Mouse (Mus musculus): ENCODE results near the gene Tnni1. TPM values are rescaled to one million over a fixed set of nuclear protein-coding genes. Genes with fewer than 3 reads are reported as not detected.
A peak's percentile ranks its signal among the peaks of the same experiment; 100 is the strongest.

Gene Tnni1
- total and polyA plus RNA-seq, 2 experiments from 2014 or later, result 4,392 to 4,592 TPM

DNA sequence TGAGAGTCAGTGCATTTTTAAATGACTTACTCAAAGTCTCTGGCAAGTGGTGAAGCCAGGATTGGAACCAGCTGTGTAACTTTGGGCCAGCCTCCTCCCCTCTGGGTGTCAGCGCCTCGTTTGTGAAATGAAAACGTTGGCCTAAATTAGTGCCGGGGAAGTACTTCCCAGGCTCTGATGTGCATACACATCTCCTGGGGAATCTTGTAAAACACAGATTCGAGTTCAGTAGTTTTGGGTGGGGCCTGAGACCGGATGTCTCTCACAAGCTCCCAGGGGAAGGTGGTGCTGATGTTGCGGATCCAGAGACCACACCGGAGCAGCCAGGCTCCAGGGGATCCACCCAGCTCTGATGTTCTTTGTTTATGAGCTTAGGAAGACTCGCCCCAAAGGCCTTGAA lies 23.9 kb upstream of the Tnni1 start:
- Histone ChIP-seq H3K9ac (replicated peaks; ENCODE audit: low read depth, low read length) (no peak overlapping the region), H3K27me3 (ENCODE audit: control insufficient read depth, insufficient read depth, low read length) (no peaks in the 10 kb centered on the region), H3K4me1 (ENCODE audit: control insufficient read depth, insufficient read depth) (peaks cover 8% of the 10 kb centered on the region; the same call in 1 of the 2 replicates), H3K4me3 (ENCODE audit: low read depth, low read length) (no peak overlapping the region), H3K36me3 (replicated peaks; ENCODE audit: control insufficient read depth, insufficient read depth, low read length) (peaks cover 21% of the 10 kb centered on the region), H3K27ac (ENCODE audit: low read depth) (no peak overlapping the region; the same call in 1 of the 2 replicates), H3K9me3 (replicated peaks; ENCODE audit: control insufficient read depth, low read length) (no peaks in the 10 kb centered on the region), H3K4me2 (ENCODE audit: low read depth, low read length) (no peak overlapping the region)
- 40% methylated on average over 9 of the region's 9 CpGs for WGBS
- TF ChIP-seq CTCF (IDR thresholded peaks at IDR 0.05; ENCODE audit: low read depth) (no peak), EP300 (IDR thresholded peaks at IDR 0.05; ENCODE audit: low read depth) (no peak)
- DNase-seq (ENCODE audit: low spot score), result no peak
- peak; percentile 19; the same call in 1 of the 2 replicates for ATAC-seq (ENCODE audit: insufficient read depth, low read depth)

DNA sequence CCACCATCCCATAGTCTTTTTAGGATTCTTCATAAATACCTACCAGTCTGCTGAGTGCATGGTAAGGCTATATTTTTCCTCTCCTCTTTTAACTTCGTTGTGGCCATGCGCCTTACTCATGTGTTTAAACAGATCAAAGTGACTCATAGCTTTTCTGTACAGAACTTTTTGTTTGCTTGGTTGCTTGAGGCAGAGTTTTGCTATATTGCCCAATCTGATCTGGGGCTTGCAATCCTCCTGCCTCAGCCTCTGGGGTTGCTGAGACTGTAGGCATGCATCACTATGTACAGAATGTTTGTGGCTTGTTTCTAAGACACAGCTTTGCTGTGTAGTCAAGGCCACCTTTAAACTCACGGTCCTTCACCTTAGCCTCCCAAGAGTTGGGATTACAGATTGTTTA lies 23.3 kb upstream of the Tnni1 start:
- Histone ChIP-seq H3K4me3 (ENCODE audit: low read depth, low read length) (no peak overlapping the region), H3K27ac (ENCODE audit: low read depth) (no peak overlapping the region; the same call in 1 of the 2 replicates), H3K4me2 (ENCODE audit: low read depth, low read length) (no peak overlapping the region), H3K4me1 (ENCODE audit: control insufficient read depth, insufficient read depth) (peaks cover 8% of the 10 kb centered on the region; the same call in 1 of the 2 replicates), H3K9me3 (replicated peaks; ENCODE audit: control insufficient read depth, low read length) (no peaks in the 10 kb centered on the region), H3K27me3 (ENCODE audit: control insufficient read depth, insufficient read depth, low read length) (no peaks in the 10 kb centered on the region), H3K36me3 (replicated peaks; ENCODE audit: control insufficient read depth, insufficient read depth, low read length) (peaks cover 15% of the 10 kb centered on the region), H3K9ac (replicated peaks; ENCODE audit: low read depth, low read length) (no peak overlapping the region)
- 82% methylated on average over 3 of the region's 3 CpGs for WGBS
- TF ChIP-seq EP300 (IDR thresholded peaks at IDR 0.05; ENCODE audit: low read depth) (no peak), CTCF (IDR thresholded peaks at IDR 0.05; ENCODE audit: low read depth) (no peak)
- ATAC-seq (ENCODE audit: insufficient read depth, low read depth) (no peak), DNase-seq (ENCODE audit: low spot score) (no peak)

DNA sequence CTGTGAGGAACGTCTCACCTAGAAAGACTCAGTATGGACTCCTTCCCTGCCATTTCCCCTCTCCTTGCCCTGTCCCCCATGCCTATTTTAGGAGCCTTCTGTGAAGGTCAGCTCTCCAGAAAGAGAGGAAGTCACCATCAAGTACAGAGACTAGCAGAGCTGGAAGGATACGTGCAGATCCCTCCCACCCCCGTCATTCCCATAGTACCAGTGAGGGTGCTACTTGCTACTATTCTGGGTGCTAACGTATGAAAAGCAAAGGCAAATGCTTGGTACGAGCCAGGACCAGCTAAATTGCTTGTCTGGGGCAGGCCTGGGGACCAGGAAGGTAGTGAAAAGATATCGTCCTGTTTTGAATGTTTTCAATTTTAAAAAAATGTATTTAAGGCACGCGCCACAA lies 21.9 kb upstream of the Tnni1 start:
- 41% methylated on average over 8 of the region's 8 CpGs for WGBS
- H3K4me3 ChIP-seq (ENCODE audit: low read depth, low read length), result no peak overlapping the region
- no peak overlapping the region for H3K9ac ChIP-seq (replicated peaks; ENCODE audit: low read depth, low read length)
- peaks cover 8% of the 10 kb centered on the region; the same call in 1 of the 2 replicates for H3K4me1 ChIP-seq (ENCODE audit: control insufficient read depth, insufficient read depth)
- H3K9me3 ChIP-seq (replicated peaks; ENCODE audit: control insufficient read depth, low read length), result no peaks in the 10 kb centered on the region
- no peak overlapping the region for H3K4me2 ChIP-seq (ENCODE audit: low read depth, low read length)
- H3K27ac ChIP-seq (ENCODE audit: low read depth), result no peak overlapping the region
- DNase-seq (ENCODE audit: low spot score) (no peak), ATAC-seq (ENCODE audit: insufficient read depth, low read depth) (no peak)
- peaks cover under 1% of the 10 kb centered on the region; the same call in 1 of the 2 replicates for H3K36me3 ChIP-seq (replicated peaks; ENCODE audit: control insufficient read depth, insufficient read depth, low read length)
- H3K27me3 ChIP-seq (ENCODE audit: control insufficient read depth, insufficient read depth, low read length), result no peaks in the 10 kb centered on the region
- TF ChIP-seq CTCF (IDR thresholded peaks at IDR 0.05; ENCODE audit: low read depth) (no peak), EP300 (IDR thresholded peaks at IDR 0.05; ENCODE audit: low read depth) (no peak)

- Histone ChIP-seq H3K27me3 (ENCODE audit: control insufficient read depth, insufficient read depth, low read length) (no peaks in the 10 kb centered on the region), H3K4me1 (ENCODE audit: control insufficient read depth, insufficient read depth) (peaks cover 13% of the 10 kb centered on the region), H3K9ac (replicated peaks; ENCODE audit: low read depth, low read length) (no peak overlapping the region), H3K27ac (ENCODE audit: low read depth) (no peak overlapping the region), H3K4me3 (ENCODE audit: low read depth, low read length) (no peak overlapping the region), H3K4me2 (ENCODE audit: low read depth, low read length) (no peak overlapping the region), H3K9me3 (replicated peaks; ENCODE audit: control insufficient read depth, low read length) (no peaks in the 10 kb centered on the region), H3K36me3 (replicated peaks; ENCODE audit: control insufficient read depth, insufficient read depth, low read length) (no peaks in the 10 kb centered on the region)
- TF ChIP-seq EP300 (IDR thresholded peaks at IDR 0.05; ENCODE audit: low read depth) (no peak), CTCF (IDR thresholded peaks at IDR 0.05; ENCODE audit: low read depth) (no peak)
- no peak for DNase-seq (ENCODE audit: low spot score)
- WGBS, result 83% methylated on average over 4 of the region's 4 CpGs
- no peak for ATAC-seq (ENCODE audit: insufficient read depth, low read depth)
These were observed 19.5 kb upstream of the Tnni1 start for GRCm38 (mm10) chr1:135759685-135760084.

GRCm38 (mm10) chr1:135760216-135760615 lies 19.0 kb upstream of the Tnni1 start:
- no peak for DNase-seq (ENCODE audit: low spot score)
- Histone ChIP-seq H3K4me2 (ENCODE audit: low read depth, low read length) (no peak overlapping the region), H3K36me3 (replicated peaks; ENCODE audit: control insufficient read depth, insufficient read depth, low read length) (no peaks in the 10 kb centered on the region), H3K27me3 (ENCODE audit: control insufficient read depth, insufficient read depth, low read length) (no peaks in the 10 kb centered on the region), H3K27ac (ENCODE audit: low read depth) (no peak overlapping the region), H3K4me3 (ENCODE audit: low read depth, low read length) (no peak overlapping the region), H3K9ac (replicated peaks; ENCODE audit: low read depth, low read length) (no peak overlapping the region), H3K9me3 (replicated peaks; ENCODE audit: control insufficient read depth, low read length) (no peaks in the 10 kb centered on the region), H3K4me1 (ENCODE audit: control insufficient read depth, insufficient read depth) (peaks cover 16% of the 10 kb centered on the region)
- WGBS, result 61% methylated on average over 8 of the region's 8 CpGs
- no peak for ATAC-seq (ENCODE audit: insufficient read depth, low read depth)
- TF ChIP-seq EP300 (IDR thresholded peaks at IDR 0.05; ENCODE audit: low read depth) (no peak), CTCF (IDR thresholded peaks at IDR 0.05; ENCODE audit: low read depth) (peak; percentile 26)

GRCm38 (mm10) chr1:135761728-135762127 lies 17.5 kb upstream of the Tnni1 start:
- peaks cover 15% of the 10 kb centered on the region for H3K4me1 ChIP-seq (ENCODE audit: control insufficient read depth, insufficient read depth)
- H3K4me3 ChIP-seq (ENCODE audit: low read depth, low read length), result no peak overlapping the region
- TF ChIP-seq CTCF (IDR thresholded peaks at IDR 0.05; ENCODE audit: low read depth) (no peak), EP300 (IDR thresholded peaks at IDR 0.05; ENCODE audit: low read depth) (no peak)
- H3K27ac ChIP-seq (ENCODE audit: low read depth), result no peak overlapping the region
- H3K9ac ChIP-seq (replicated peaks; ENCODE audit: low read depth, low read length), result no peak overlapping the region
- ATAC-seq (ENCODE audit: insufficient read depth, low read depth) (no peak), DNase-seq (ENCODE audit: low spot score) (no peak)
- 88% methylated on average over 5 of the region's 5 CpGs for WGBS
- no peak overlapping the region for H3K4me2 ChIP-seq (ENCODE audit: low read depth, low read length)
- H3K27me3 ChIP-seq (ENCODE audit: control insufficient read depth, insufficient read depth, low read length), result no peaks in the 10 kb centered on the region
- H3K36me3 ChIP-seq (replicated peaks; ENCODE audit: control insufficient read depth, insufficient read depth, low read length), result no peaks in the 10 kb centered on the region
- H3K9me3 ChIP-seq (replicated peaks; ENCODE audit: control insufficient read depth, low read length), result no peaks in the 10 kb centered on the region

Data from heart, postnatal 0 days (tissue).